Mouse (Mus musculus): ENCODE data around the gene Galnt16.

GRCm38 (mm10) chr12:80518757-80519620, 912 bp downstream of the Galnt16 start:
- no peak for TF ChIP-seq CTCF (IDR thresholded peaks at IDR 0.05 in 2 of 3, conservative IDR thresholded peaks at IDR 0.05 in 1 of 3; ENCODE audit: control insufficient read depth in 1 of 3, insufficient read depth in 1 of 3, low read depth in 2 of 3, low read length in 3 of 3, poor library complexity in 1 of 3, severe bottlenecking in 1 of 3)
- no peak for TF ChIP-seq POLR2A (IDR thresholded peaks at IDR 0.05; ENCODE audit: control insufficient read depth in 1 of 2, insufficient read depth in 1 of 2, low read depth in 1 of 2, low read length in 2 of 2, poor library complexity in 1 of 2)
- no peak for TF ChIP-seq KAT2A (conservative IDR thresholded peaks at IDR 0.05; ENCODE audit: low read depth, low read length)
- no peak for TF ChIP-seq ZC3H11A (IDR thresholded peaks at IDR 0.05; ENCODE audit: low read depth, low read length)
- no peak for TF ChIP-seq UBTF (IDR thresholded peaks at IDR 0.05; ENCODE audit: borderline replicate concordance, insufficient read depth, low read depth, low read length)
- no peak for TF ChIP-seq MYC (IDR thresholded peaks at IDR 0.05; ENCODE audit: low read depth, low read length)
- no peak for TF ChIP-seq BHLHE40 (IDR thresholded peaks at IDR 0.05; ENCODE audit: borderline replicate concordance, low read depth, low read length)
- TF ChIP-seq JUND (IDR thresholded peaks at IDR 0.05; ENCODE audit: low read depth, low read length): no peak
- no peak for TF ChIP-seq RAD21 (IDR thresholded peaks at IDR 0.05; ENCODE audit: low read depth, low read length)
- TF ChIP-seq ZKSCAN1 (IDR thresholded peaks at IDR 0.05; ENCODE audit: low read depth, low read length): no peak
- TF ChIP-seq TAL1 (IDR thresholded peaks at IDR 0.05; ENCODE audit: low read length): no peak
- TF ChIP-seq EP300 (IDR thresholded peaks at IDR 0.05; ENCODE audit: low read depth in 1 of 2, low read length in 2 of 2): no peak
- TF ChIP-seq TBP (IDR thresholded peaks at IDR 0.05; ENCODE audit: low read depth, low read length): no peak
- TF ChIP-seq CHD2 (IDR thresholded peaks at IDR 0.05; ENCODE audit: low read length): no peak
